Mouse (Mus musculus): ENCODE data around the gene Mast2.

- TF ChIP-seq POLR2A (IDR thresholded peaks at IDR 0.05; ENCODE audit: control insufficient read depth in 1 of 2, insufficient read depth in 1 of 2, low read depth in 1 of 2, low read length in 2 of 2, poor library complexity in 1 of 2) (no peak), CTCF (IDR thresholded peaks at IDR 0.05 in 2 of 3, conservative IDR thresholded peaks at IDR 0.05 in 1 of 3; ENCODE audit: control insufficient read depth in 1 of 3, insufficient read depth in 1 of 3, low read depth in 2 of 3, low read length in 3 of 3, poor library complexity in 1 of 3, severe bottlenecking in 1 of 3) (no peak), ZC3H11A (IDR thresholded peaks at IDR 0.05; ENCODE audit: low read depth, low read length) (no peak), USF1 (IDR thresholded peaks at IDR 0.05; ENCODE audit: low read depth, low read length) (no peak), MAX (IDR thresholded peaks at IDR 0.05; ENCODE audit: low read length) (no peak), EP300 (IDR thresholded peaks at IDR 0.05; ENCODE audit: low read depth in 1 of 2, low read length in 2 of 2) (no peak), UBTF (IDR thresholded peaks at IDR 0.05; ENCODE audit: borderline replicate concordance, insufficient read depth, low read depth, low read length) (no peak)
These were observed 111.5 kb downstream of the Mast2 start for GRCm38 (mm10) chr4:116352496-116352895.

Measured in MEL (cell line).